Mouse (Mus musculus): ENCODE results near the gene Arhgef15.
"Not testable (repeated sequence)": the region's sequence is repeated elsewhere in the genome, so short reads cannot be mapped to it uniquely, and the experiment has no call there.

Gene Arhgef15

DNA sequence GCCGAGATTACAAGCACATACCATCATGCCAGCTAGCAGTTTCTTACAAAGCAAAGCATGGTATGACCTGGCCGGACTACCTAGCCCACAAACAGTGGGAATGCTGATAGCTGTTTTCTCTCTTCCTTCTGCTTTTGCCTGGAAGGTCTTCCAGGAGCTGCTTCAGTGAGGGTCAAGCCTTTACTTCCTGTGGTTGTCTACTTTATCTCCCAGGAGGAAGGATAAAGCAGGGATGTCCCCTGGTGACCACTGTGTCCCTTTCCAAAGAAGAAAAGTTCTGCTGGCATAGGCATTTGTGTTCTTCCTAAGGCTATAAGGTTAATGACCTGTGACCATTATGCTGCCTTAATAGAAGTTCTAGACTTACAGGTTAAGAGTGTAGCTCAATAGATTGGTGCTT lies 6.1 kb upstream of the Arhgef15 start:
- no peak for DNase-seq

DNA sequence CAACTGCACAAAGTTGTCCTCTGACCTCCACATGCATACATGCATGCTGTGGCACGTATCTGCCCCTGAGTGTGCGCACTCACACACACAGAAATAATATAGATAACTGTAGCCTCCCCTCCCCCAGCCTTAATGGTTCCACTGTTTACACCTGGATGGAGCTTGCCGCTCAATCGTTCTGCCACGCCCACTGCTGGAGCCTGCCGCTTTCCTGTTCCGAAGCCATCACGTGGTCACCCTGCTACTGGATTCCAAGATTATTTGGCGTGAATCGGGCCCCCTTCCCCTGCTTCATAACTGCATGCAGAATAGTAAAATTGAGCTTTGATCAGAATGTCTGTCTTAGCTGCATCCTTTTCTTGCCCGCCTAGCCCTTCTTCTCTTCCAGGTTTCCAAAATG lies 4.9 kb upstream of the Arhgef15 start:
- not testable (repeated sequence) for DNase-seq

- no peak for DNase-seq
Measured at GRCm38 (mm10) chr11:68961596-68961995, 4.3 kb upstream of the Arhgef15 start.

DNA sequence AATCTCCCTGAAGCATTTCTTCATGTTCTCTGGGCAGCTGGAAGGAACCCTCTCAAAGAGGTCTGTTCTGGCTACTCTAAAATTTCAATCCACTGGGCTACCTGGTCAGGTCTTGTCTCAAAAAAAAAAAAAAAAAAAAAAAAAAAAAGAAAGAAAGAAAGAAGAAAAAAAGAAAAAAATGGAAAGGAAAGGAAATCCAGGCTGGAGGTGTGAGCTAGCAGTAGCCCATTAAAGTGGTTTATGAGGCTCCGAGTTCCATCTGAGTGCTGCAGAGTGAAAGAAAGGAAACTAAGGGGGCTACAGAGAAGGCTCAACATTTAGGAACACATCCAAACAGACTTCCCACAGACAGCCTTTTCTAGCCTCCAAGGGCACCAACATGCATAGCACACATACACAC lies 691 bp upstream of the Arhgef15 start:
- no peak for DNase-seq

DNA sequence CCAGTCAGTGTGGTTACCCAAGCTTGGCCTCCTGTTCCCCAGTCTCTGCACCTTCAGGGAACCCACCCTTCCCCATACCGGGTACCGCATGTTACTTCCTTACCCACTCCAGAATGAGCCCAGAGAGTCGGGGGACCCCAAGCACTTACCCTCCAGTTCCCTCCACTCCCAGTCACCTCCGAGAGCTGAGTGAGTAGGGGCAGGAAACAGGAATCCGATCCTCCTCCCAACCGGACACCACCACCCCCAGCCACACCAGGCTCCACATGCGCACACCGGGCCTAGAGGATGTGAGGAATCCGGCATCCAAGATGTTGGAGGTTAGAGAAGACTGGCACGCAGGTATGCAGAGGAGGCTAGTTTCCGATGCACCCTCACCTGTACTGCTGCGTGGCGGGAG lies 583 bp downstream of the Arhgef15 start:
- no peak for DNase-seq

DNA sequence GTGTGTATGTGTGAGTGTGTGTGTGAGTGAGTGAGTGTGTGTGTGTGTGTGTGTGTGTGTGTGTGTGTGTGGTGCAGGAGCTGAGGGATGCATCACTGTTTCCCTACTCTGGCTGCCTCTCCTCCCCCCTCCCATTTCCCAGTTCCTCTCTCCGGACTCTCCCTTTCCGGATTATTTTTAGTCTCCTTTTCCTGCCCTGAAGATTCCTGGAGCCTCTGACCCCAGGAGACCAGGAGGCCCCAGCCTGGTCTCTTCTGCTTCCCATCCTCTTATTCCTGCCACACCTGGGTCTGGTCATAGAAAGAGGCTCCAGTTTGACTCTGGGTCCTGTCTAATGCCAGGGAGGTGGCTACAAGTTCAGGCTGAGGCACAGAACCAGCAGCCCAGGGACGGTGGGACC lies 1.2 kb downstream of the Arhgef15 start:
- DNase-seq, result no peak

DNA sequence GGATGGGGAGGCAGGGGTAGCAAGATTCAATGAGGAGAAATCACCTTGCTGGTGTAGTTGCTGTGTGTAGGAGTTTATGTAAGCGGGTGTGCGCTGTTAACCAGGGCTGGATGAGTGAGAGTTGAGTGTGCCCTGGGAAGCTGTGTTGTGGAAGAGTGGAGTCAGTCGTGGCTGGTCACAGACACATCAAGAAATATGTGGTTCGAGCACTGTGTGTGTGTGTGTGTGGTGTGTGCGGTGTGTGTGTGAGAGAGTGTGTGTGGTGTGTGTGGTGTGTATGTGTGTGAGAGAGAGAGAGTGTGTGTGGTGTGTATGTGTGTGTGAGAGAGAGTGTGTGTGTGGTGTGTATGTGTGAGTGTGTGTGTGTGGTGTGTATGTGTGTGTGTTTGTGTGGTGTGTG lies 1.8 kb downstream of the Arhgef15 start:
- no peak for DNase-seq

DNA sequence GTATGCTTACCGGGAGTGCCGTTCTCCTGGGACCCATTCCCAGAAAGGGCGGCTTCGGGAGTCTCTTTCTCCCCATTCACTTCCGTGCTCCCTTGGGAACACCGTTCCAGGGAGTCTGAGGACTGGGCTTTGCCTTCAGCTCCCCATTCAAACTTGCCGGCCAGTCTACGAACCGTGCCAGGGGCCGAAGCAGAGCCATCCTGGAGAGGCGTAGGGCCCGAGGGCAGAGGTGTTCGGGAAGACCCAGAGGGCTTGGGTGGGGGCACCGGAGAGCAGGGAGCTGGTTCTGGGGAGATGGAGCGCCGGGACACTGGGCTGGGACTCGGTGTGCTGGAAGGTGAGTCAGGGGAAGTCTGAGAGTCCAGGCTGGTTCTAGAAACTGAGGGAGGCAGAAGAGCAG lies 2.9 kb downstream of the Arhgef15 start:
- DNase-seq, result no peak

GRCm38 (mm10) chr11:68953903-68954302 lies 3.4 kb downstream of the Arhgef15 start:
- no peak for DNase-seq

DNA sequence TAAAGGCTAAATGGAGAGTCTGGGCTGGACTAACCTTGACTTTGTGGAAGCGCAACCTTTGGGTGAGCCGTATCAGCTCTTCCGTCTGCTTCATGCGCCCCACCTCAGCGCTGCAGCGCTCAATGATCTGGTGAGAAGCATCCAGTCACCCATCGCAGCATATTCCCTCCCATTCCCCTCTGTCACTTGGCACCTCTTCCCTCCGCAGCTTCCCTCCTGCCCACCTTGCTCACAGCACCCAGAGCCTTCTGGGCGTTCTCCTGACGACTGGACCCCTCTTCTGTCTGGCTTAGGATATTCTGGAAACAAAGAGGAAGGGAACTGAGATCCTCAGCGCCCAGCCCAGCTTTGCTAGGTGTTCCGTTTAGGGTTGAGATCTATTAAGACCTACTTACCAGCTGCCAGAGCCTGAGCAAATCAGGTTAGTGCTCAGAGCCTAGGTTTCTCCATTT lies 9.7 kb downstream of the Arhgef15 start:
- no peak for DNase-seq

- no peak for DNase-seq
Measured at GRCm38 (mm10) chr11:68946806-68947440, 10.4 kb downstream of the Arhgef15 start.

DNA sequence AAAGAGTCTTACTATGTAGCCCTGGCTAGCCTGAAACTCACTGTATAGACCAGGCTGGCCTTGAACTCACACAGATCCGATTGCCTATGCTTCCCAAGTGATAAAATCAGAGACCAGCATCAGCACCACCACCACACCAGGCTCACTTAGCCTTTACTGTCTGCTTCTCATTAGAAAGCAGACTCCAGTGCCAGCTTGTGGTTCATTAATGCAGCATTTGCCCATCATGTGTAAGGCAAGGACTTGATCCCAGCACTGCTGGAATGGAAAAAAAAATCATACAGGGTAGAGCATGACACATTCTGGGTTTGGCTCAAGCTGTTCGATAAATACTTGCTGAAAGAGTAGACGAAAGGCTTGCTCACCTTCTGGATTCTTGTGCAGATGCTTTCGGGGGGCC lies 11.3 kb downstream of the Arhgef15 start:
- no peak for DNase-seq

GRCm38 (mm10) chr11:68945245-68945644 lies 12.0 kb downstream of the Arhgef15 start:
- DNase-seq, result no peak

GRCm38 (mm10) chr11:68942731-68943130 lies 14.5 kb downstream of the Arhgef15 start:
- no peak for DNase-seq

DNA sequence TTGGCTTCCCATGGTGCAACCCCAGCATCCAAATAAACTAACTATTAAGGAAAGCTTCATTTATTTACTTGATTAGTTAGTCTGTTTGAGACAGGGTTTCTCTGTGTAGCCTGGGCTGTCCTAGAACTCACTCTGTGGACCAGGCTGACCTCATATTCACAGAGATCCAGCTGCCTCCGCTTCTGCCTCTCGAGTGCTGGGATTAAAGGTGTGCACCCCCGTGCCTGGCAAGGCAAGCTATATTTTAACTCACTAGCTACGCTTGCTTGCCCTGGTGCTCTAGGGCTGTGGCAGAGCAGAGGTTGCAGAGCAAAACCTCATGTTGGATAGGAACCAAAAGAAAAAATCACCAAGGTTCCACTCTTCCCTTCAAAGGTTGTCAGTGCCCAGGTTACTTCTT lies 16.8 kb downstream of the Arhgef15 start:
- DNase-seq, result no peak

DNA sequence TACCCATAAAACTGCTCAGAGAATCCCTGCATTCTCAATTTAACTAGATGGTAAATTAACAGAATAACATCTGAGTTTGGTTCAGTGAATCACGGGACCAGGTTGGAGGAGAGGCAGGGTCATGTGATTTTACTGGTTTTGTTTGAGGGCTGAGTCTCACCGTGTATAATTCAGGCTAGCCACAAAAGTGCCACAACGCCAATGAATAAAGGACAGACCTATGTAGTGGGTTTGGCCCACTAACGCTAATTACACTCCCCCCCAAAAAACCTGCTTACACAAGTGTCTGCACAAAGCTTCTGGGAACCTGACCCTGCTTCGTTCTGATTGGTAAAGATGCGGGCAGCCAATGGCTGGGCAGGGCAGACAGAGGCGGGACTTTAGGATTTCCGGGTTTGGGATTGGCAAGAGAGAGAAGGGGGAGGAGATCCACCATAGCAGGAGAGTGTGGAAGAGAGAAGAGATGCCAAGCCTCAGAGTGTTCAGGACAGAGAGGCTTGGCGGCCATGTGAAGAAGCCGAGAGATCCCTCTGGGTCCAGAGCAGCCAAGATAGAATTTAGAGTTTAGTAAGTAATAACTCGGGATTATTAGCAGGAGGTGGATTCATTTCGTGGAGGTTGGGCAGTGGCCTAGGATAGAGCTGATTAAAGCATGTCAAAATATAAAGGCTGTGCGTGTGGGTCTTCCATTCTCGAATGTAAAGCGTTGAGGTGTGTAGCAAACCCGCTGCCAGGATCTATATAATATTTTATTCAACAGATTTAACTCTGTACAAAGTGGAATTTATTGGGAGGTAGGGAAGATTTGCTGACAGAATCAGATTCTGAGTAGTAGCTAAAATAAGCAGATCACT lies 17.6 kb downstream of the Arhgef15 start:
- DNase-seq, result peak; percentile 93

GRCm38 (mm10) chr11:68936951-68937350 lies 20.3 kb downstream of the Arhgef15 start:
- DNase-seq, result not testable (repeated sequence)

- no peak for DNase-seq
Measured at GRCm38 (mm10) chr11:68933885-68934507, 23.3 kb downstream of the Arhgef15 start.

GRCm38 (mm10) chr11:68929947-68930346 lies 27.3 kb downstream of the Arhgef15 start:
- DNase-seq, result no peak

DNA sequence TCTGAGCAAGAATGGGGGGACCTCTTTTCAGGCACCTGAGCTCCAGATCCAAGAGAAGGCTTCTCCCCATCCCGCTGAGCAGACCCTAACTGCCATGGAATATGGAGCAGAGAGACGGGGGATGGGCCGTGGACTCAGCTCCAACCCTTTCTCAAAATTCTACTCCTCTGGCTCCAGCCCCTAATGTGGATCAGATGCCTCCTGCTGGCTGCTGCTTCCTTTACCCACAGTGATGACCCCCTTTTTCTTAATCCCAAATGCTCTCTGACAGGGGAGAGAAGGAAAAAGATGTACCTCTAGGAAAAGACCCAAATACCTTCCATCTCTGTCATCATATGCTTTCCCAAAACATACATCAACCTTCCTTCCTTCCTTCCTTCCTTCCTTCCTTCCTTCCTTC lies 30.3 kb downstream of the Arhgef15 start, which contains the start of gene Odf4:
Gene Odf4, minus strand, starts transcription at position 101 of the 400 bp plus-strand sequence.
- DNase-seq, result no peak

DNA sequence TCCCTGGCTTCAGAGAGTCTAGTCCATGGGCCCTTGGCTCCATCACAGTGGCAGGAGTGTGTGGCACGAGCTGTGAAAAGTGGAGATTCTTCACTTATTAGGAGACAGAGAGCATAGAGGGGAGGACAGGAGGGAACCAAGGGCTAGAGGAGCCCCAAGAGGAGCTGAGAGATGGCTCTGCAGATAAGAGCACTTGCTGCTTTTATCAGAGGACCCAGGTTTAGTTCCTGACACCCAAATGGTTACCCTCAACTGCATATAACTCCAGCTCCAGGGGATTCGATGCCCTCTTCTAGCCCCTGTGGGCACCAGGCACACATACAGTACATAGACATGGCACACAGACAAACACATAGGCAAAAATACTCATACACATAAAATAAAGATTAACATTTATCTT lies 32.5 kb downstream of the Arhgef15 start:
- no peak for DNase-seq

- no peak for DNase-seq
Measured at GRCm38 (mm10) chr11:68923191-68923590, 34.1 kb downstream of the Arhgef15 start.

GRCm38 (mm10) chr11:68914566-68914965 lies 42.7 kb downstream of the Arhgef15 start:
- no peak for DNase-seq
